Mouse (Mus musculus): Measurements from ENCODE around the gene Nop14. TPM values are rescaled to one million over a fixed set of nuclear protein-coding genes. Genes with fewer than 3 reads are reported as not detected.
"Not testable (repeated sequence)": the region's sequence is repeated elsewhere in the genome, so short reads cannot be mapped to it uniquely, and the experiment has no call there.

The Nop14 gene
- polyA plus RNA-seq, 1 experiment, result 19.5 TPM

DNA sequence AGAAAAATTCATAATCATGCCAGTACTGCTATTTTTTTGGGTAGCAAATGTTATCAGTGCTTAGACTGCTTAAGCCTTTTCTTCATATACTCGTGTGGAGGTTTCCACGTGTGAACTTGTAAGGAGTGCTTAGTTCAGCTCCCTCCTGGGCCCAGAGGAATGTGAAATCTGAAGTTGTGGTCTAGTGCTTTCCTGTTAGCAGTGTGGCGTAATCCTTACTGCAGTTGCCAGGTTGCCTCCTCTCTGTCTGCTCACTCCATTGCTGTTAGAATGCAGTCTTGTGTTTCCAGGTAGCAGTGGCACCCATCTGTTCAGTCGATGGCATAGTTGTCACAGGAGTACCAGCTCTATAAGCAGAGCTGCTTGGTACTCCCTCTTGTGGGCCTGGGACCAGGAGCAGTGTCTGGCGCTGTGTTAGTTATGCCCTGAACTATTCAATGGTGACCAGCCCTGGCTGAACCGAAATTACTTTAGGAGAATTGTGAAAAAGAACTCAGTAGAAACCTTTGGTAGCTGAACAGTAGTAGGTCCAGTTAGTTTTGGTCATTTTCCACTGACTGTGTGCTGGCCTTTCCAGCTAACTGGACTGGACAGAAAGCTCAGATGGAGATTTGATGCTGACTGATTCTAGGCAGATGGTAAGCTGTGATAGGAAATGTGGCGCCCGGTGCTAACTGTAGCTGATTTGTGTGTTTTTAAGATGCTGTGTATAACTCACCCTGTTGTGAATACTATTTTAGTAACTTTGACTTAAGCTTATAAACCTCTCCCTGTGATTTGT is 52.7 kb downstream of the Nop14 start:
- DNase-seq, result no peak
- peaks cover 53% of the 10 kb centered on the region for H3K36me3 ChIP-seq (ENCODE audit: control insufficient read depth, insufficient read depth, low read length)
- H3K27me3 ChIP-seq (ENCODE audit: control insufficient read depth, insufficient read depth, low read length), result no peaks in the 10 kb centered on the region
- no peaks in the 10 kb centered on the region for H3K4me1 ChIP-seq (replicated peaks; ENCODE audit: control insufficient read depth, insufficient read depth, low read length)
- no peak overlapping the region for H3K4me3 ChIP-seq (ENCODE audit: control insufficient read depth, insufficient read depth, low read length)
- H3K27ac ChIP-seq (ENCODE audit: control insufficient read depth, insufficient read depth, low read length), result no peak overlapping the region
- 81% methylated on average over 8 of the region's 8 CpGs for WGBS
- no peak for TF ChIP-seq CTCF (IDR thresholded peaks at IDR 0.05; ENCODE audit: borderline replicate concordance, control insufficient read depth, extremely low read depth, insufficient read depth, low read length, poor library complexity)
- no peak for TF ChIP-seq POLR2A (IDR thresholded peaks at IDR 0.05; ENCODE audit: control insufficient read depth, extremely low read depth, insufficient read depth, low read length, poor library complexity)

DNA sequence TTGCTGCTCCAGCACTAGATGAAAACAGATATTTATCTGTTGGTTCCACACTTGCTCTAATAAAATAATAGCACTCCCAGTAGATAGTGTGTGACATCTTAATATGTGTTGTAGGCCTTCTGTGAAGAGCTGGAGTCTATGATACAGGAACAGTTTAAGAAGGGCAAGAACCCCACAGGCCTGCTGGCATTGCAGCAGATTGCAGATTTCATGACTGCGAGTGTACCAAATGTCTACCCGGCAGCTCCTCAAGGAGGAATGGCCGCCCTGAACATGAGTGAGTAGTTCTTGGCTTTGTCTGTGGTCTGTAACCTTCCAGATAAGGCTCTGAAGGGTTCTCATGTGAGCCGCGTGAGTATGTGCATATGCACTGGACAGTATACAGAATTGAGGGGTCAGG is 55.4 kb downstream of the Nop14 start:
- no peak overlapping the region for H3K4me3 ChIP-seq (ENCODE audit: control insufficient read depth, insufficient read depth, low read length)
- no peaks in the 10 kb centered on the region for H3K27me3 ChIP-seq (ENCODE audit: control insufficient read depth, insufficient read depth, low read length)
- peaks cover 38% of the 10 kb centered on the region for H3K36me3 ChIP-seq (ENCODE audit: control insufficient read depth, insufficient read depth, low read length)
- H3K4me1 ChIP-seq (replicated peaks; ENCODE audit: control insufficient read depth, insufficient read depth, low read length), result no peaks in the 10 kb centered on the region
- TF ChIP-seq CTCF (IDR thresholded peaks at IDR 0.05; ENCODE audit: borderline replicate concordance, control insufficient read depth, extremely low read depth, insufficient read depth, low read length, poor library complexity) (no peak), POLR2A (IDR thresholded peaks at IDR 0.05; ENCODE audit: control insufficient read depth, extremely low read depth, insufficient read depth, low read length, poor library complexity) (no peak)
- DNase-seq, result no peak
- 97% methylated on average over 5 of the region's 5 CpGs for WGBS
- H3K27ac ChIP-seq (ENCODE audit: control insufficient read depth, insufficient read depth, low read length), result no peak overlapping the region

DNA sequence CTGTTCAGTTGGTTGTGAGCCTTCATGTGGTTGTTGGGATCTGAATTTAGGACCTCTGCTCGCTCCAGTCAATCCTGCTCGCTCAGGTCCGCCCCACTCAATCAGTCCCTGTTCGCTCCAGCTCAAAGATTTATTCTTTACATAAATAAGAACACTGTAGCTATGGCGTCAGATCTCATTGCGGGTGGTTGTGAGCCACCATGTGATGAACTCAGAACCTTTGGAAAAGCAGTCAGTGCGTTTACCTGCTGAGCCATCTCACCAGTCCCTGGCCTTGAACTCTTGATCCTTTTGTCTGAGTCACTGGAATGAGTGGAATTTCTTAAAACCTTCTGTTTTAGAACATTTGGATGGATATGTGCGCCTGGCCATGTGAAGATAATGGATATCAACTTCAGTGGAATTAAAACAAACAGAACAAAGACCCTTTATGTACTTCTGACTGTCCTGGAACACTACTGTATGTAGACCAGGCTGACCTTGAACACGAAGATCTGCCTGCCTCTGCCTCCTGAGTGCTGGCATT is 66.7 kb downstream of the Nop14 start:
- H3K4me1 ChIP-seq (replicated peaks; ENCODE audit: control insufficient read depth, insufficient read depth, low read length), result no peaks in the 10 kb centered on the region
- no peaks in the 10 kb centered on the region for H3K27me3 ChIP-seq (ENCODE audit: control insufficient read depth, insufficient read depth, low read length)
- TF ChIP-seq POLR2A (IDR thresholded peaks at IDR 0.05; ENCODE audit: control insufficient read depth, extremely low read depth, insufficient read depth, low read length, poor library complexity) (no peak), CTCF (IDR thresholded peaks at IDR 0.05; ENCODE audit: borderline replicate concordance, control insufficient read depth, extremely low read depth, insufficient read depth, low read length, poor library complexity) (no peak)
- WGBS, result 98% methylated on average over 9 of the region's 9 CpGs
- DNase-seq, result no peak
- H3K4me3 ChIP-seq (ENCODE audit: control insufficient read depth, insufficient read depth, low read length), result no peak overlapping the region
- H3K27ac ChIP-seq (ENCODE audit: control insufficient read depth, insufficient read depth, low read length), result no peak overlapping the region
- H3K36me3 ChIP-seq (ENCODE audit: control insufficient read depth, insufficient read depth, low read length), result peaks cover 5% of the 10 kb centered on the region

DNA sequence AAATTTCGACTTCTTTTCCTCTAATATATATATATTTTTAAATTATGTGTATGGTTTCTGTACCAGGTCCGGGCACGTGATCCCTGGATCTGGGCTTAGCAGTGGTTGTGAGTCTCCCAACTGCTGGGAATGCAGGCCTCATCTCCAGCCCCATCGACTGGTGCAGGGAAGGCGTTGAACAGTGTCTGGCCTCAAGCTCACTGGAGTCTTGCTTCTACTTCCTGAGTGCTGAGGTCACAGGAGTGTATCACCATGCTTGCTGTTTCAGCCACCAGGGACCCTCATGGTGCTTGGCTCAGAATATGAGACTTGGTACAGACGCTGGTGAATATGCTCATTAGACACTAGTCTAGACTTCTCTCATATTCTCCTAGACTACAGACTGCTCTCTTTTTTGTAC is 67.3 kb downstream of the Nop14 start:
- no peak overlapping the region for H3K27ac ChIP-seq (ENCODE audit: control insufficient read depth, insufficient read depth, low read length)
- no peaks in the 10 kb centered on the region for H3K36me3 ChIP-seq (ENCODE audit: control insufficient read depth, insufficient read depth, low read length)
- no peak for DNase-seq
- TF ChIP-seq POLR2A (IDR thresholded peaks at IDR 0.05; ENCODE audit: control insufficient read depth, extremely low read depth, insufficient read depth, low read length, poor library complexity) (no peak), CTCF (IDR thresholded peaks at IDR 0.05; ENCODE audit: borderline replicate concordance, control insufficient read depth, extremely low read depth, insufficient read depth, low read length, poor library complexity) (no peak)
- no peaks in the 10 kb centered on the region for H3K27me3 ChIP-seq (ENCODE audit: control insufficient read depth, insufficient read depth, low read length)
- H3K4me3 ChIP-seq (ENCODE audit: control insufficient read depth, insufficient read depth, low read length), result no peak overlapping the region
- WGBS, result 97% methylated on average over 6 of the region's 6 CpGs
- H3K4me1 ChIP-seq (replicated peaks; ENCODE audit: control insufficient read depth, insufficient read depth, low read length), result no peaks in the 10 kb centered on the region

DNA sequence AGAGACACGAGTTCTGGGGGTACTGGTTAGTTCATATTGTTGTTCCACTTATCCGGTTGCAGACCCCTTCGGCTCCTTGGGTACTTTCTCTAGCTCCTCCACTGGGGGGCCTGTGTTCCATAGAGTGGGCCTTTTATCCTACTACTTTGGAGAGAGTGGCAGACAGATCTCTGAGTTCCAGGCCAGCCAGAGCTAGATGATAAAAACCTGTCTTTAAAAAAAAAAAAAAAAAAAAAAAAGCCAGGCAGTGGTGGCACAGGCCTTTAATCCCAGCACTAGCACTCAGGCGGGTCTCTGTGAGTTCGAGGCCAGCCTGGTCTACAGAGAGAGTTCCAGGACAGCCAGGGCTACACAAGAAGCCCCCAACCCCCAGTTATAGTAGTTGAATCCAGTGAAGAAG is 67.7 kb downstream of the Nop14 start:
- H3K36me3 ChIP-seq (ENCODE audit: control insufficient read depth, insufficient read depth, low read length); H3K27me3 ChIP-seq (ENCODE audit: control insufficient read depth, insufficient read depth, low read length); H3K4me1 ChIP-seq (replicated peaks; ENCODE audit: control insufficient read depth, insufficient read depth, low read length); H3K27ac ChIP-seq (ENCODE audit: control insufficient read depth, insufficient read depth, low read length); H3K4me3 ChIP-seq (ENCODE audit: control insufficient read depth, insufficient read depth, low read length); DNase-seq: not testable (repeated sequence)
- 94% methylated on average over 5 of the region's 5 CpGs for WGBS

DNA sequence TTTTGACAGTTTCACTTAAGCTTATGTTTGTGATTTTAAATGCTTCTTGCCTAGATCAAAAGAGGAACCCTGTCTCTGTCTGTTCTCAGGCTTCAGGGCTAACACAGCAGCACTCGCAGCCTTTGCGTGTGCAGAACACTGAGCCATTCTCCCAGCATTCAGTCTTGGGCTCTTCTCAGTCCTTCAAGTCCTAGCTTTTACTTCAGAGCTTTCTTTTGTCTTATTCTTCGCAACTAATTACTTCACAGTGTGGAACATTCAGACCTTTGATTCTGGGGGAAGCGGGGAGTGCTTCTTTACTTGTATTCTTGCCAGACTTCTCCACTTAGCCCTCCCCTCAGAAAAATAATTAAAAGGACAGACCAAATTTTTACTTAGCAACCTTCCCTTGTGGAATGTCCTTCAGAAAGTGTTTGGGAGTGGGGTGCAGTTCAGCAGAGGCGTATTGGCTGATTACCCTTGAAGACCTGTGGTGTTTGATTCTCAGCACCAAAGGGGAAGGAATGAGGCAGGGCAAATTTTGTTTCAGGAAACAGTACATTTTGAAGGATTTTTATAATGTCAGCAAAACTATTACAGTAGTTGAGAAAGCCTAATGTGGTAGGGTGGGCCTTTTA is 68.5 kb downstream of the Nop14 start:
- TF ChIP-seq POLR2A (IDR thresholded peaks at IDR 0.05; ENCODE audit: control insufficient read depth, extremely low read depth, insufficient read depth, low read length, poor library complexity) (no peak), CTCF (IDR thresholded peaks at IDR 0.05; ENCODE audit: borderline replicate concordance, control insufficient read depth, extremely low read depth, insufficient read depth, low read length, poor library complexity) (no peak)
- 87% methylated on average over 5 of the region's 5 CpGs for WGBS
- Histone ChIP-seq H3K4me1 (replicated peaks; ENCODE audit: control insufficient read depth, insufficient read depth, low read length) (no peaks in the 10 kb centered on the region), H3K27ac (ENCODE audit: control insufficient read depth, insufficient read depth, low read length) (no peak overlapping the region), H3K36me3 (ENCODE audit: control insufficient read depth, insufficient read depth, low read length) (no peaks in the 10 kb centered on the region), H3K4me3 (ENCODE audit: control insufficient read depth, insufficient read depth, low read length) (no peak overlapping the region), H3K27me3 (ENCODE audit: control insufficient read depth, insufficient read depth, low read length) (no peaks in the 10 kb centered on the region)
- no peak for DNase-seq
